Mouse (Mus musculus) skeletal muscle tissue, adult 2 months (tissue): ENCODE results near the gene Tigar.

Source experiments
- DNase-seq: peaks from one replicate; pipeline ENCODE4 v3.0.0-alpha.2; 2012; ENCODE audit warnings: low read depth, low spot score

Tigar gene

DNA sequence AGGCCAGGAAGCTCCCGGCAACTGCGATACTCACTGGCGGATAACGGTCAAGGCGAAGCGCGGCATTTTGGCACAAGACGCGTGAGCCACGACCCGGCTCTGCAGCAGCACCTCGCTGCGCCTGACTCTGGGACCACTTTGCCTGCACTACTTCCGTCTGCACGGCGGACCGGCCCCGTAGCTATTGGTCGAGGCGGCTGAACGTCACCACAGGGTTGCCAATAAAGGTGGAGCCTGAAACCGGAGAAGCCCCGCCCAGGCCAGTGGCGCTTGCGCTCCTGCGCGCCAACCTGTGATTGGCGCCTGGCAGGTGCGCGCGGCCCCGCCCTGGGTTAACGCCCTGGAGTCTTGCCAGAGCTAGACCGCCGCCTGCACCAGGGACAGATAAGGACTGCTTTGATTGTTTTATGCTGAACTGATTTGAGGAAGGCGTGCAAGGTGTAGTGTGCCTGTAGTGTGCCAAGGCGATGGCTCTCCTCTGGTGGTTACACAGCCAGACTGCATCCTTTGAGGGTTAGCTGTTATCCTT is at the start of gene Tigar:
Gene Tigar (minus strand): TSS at position 156 of the 529 bp plus-strand sequence.
- peak; percentile 97 for DNase-seq

DNA sequence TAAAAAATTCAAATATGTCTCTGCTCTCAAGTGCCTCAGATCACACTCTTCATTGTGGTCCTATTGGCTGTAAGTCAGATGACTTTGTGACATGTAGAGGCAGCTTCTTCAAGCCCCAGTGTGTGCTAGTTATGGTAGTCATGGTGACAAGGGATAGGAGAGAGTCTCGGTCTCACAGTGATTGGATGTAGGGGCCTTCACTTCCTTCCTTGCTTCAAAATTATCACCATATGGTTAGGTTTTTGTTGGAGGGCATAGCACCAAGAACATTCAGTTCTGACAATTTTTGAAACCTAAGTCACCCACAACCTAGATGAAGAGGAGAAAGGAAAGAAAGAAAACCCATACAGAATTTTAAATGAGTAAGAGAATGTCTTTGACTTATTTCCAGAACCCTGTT is 48.0 kb upstream of the Tigar start:
- DNase-seq: no peak

DNA sequence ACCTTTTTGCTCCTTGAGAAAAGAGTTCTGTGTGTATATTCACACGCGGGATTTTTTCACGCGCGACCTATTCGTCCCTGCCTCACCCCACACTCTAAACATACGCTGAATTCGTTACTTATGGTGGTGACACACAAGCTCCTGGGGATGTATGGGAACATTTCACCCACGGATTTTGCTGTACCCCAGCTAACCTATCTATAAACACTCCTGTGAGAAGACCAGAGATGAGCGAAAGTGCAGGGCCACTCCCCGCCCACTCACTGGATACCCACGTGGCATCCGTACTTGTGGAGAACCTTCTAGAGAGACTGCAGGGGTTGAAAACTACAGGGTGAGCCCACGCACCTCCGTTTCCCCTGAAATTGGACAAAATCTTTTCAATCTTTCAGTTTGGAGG is 46.1 kb upstream of the Tigar start:
- DNase-seq: no peak

DNA sequence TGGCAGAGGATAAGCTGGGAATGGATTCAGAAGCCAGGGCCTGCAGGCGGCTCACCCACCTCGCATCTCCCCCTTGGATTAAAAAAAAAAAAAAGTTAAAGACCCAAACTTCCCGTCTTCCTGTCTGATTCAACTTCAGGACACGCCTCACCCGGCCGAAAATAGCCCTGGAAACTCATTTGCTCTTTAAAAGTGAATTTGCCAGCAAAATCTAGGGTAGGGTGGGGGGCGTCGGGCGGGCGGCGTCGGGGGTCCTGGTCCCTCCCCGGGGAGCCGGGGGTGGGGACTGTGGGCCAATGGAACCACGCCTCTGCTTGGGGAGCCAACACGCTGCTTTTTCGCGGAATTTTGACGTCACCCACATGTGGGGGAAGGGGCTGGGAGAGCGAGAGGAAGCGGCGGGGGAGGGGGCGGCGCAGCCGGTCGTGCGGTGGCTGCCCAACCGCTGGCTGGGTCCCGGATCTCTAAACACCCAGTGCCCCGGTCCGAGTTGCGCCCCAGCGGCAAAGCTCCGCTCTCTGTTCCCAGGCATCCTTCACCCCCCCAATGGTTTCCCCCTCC is 45.4 kb upstream of the Tigar start:
- DNase-seq: no peak

DNA sequence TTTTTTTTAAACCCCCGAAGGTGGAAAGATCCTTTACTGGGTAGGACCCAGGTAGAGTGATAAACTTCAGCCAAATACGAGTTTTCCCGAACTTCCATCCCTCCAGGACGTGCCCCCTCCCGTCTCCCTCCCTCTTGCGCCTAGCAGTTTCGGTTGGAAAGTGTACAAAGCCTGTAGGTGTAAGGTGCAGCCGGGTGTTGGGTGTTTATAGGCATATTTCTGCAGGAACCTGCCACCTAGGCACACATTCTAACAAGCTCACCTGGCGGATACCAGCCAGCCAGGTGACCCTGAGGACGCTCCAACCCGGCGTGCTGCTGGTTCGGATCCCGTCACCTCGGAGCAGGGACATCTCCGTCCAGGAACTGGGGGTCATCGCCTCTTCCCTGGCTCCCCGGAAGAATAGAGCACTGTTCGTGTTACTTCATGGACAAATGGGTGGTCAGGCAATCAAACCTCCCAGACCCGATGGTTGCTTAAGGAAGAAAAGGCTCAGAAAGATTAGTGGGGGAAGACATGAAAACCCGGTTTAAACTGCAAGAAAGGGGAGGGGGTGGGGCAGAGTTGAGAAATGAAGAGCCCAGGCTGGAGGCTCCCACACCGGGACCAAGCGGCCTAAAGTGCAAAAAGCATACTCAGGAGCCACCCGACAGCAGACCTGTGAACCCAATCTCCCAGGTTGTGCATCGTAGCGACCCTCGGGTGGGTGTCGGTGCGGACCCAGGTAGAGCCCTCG is 44.8 kb upstream of the Tigar start:
- DNase-seq: no peak

DNA sequence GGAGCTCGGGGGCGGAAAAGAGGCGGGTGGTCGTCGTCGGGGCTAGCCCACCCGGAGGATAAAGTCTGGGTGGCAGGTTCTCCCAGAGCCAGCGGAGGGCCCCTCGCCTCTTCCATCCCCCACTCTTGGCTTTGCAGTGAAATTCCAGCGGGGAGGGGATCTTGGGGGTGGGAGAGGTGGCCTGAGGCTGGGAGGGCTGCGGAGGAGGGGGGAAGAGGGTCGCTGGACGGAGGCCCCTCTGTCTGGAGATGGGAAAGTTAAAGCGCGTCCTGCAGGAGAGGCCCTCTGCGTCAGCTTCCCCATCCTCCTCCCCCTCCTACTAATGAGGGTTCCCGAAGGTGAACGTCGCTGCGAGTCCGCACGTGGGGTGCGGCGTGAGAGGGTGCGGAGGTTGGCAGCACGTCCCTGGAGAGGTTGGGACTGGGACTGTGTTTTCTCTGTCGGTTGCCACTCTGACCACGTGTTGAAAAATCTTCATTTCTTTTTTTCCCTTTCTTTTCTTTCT is 44.0 kb upstream of the Tigar start:
- no peak for DNase-seq

DNA sequence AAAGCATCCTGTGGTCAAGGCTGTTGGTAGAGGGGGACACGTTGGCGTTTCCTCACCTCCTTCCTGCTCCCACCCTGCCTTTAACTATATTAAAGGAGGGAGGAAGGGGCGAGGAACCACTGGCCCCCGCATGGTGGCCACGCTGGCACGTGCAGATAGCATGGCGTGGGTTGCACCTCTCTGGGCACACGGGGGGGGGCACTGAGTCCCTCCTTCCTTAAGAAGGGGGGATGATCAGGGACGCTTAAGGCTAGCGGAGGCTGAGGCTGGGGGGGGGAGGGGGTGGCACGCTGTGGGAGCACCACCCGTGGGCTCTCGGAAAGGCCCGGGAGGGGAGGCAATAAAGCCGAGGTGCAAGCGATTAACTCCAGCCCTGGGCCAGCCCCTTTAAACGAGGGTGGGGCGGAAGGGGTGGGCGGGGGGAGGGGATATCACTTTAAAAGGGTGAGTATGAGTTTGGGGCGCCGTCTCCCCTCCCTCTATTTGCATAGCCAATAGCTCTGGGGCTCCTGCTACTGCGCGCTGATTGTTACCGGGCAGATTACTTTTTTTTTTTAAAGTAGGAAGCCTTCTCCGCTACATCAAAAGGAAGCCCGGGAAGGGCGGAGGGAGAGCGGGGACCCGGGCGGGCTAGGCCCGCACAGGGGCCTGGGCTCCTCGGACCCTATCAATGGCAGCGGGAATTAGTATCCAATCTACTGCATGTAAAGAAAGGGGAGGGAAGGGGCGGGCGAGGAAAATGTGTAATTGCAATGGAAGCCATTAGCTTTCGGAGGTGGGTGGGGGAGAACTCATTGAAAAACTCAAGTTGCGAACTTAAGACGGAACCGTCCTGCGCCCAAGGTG is 43.0 kb upstream of the Tigar start, which contains the start of gene Ccnd2:
Gene Ccnd2 (minus strand): TSS at position 88 of the 846 bp plus-strand sequence.
- peak; percentile 52 for DNase-seq

DNA sequence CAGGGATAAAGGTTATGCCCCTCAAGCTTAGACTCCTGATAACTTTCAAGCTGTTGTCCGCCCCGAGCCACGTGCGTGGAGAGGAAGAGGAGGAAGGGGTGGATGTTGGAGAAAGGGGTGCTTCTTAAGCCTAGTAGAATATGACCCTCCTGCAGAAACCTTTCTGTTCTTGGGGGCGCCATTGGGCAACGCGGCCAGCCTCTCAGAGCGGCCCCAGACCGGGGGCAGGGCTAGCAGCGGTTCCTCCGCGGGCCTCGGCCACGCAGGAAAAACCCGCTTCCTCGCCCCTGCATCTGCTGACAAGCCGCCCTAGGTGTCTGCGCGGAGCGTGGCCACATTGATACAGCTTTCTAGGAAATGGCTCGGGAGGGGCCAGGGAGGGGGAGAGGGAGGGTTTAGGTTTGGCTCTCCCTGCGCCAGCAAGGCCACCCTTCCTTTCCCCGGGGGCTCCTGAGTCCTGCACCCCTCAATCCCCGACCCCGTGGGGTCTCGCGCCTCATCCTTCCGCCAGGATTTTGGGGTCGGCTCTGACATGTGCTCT is 42.3 kb upstream of the Tigar start:
- no peak for DNase-seq

DNA sequence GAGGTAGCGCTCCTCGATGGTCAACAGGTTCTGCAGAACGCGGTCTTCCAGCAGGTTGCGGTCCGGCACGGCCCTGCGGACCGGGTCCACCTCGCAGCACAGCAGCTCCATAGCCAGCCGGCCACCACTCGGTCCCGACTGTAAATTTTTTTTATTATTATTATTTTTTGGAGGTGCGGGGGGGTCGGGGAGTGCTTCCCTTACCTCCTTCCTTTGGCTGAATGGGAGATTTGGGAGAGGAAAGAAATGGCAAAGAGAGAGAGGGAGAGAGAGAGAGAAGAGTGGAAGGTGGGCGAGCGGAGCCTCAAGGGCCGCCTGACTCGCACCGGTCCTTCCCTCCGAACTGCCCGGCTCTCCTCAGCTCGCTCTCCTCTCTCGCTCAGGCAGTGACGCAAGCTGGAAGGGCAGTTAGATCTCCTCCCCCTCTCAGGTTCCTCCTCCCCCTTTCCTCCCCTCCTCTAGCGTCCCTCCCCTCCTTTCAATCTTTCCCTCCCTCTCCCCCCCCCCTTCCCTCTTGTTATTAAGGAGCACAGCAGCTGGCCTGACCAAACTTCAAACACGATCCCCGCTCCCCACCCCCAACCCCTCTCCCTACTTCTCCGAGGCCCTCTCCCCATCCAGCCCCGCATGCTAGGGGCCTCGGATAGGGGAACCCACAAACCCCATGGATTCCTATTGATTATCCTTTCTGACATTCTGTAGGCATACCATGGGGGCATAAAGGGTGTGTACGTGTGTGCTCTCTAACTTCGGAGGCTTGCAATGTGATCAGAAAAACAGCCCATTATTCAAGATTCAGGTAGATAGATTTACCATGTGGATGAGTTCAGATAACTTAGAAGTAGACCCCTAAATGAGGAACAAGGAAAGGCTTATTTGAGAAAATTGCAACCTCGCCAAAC is 41.6 kb upstream of the Tigar start:
- DNase-seq: peak; percentile 76

DNA sequence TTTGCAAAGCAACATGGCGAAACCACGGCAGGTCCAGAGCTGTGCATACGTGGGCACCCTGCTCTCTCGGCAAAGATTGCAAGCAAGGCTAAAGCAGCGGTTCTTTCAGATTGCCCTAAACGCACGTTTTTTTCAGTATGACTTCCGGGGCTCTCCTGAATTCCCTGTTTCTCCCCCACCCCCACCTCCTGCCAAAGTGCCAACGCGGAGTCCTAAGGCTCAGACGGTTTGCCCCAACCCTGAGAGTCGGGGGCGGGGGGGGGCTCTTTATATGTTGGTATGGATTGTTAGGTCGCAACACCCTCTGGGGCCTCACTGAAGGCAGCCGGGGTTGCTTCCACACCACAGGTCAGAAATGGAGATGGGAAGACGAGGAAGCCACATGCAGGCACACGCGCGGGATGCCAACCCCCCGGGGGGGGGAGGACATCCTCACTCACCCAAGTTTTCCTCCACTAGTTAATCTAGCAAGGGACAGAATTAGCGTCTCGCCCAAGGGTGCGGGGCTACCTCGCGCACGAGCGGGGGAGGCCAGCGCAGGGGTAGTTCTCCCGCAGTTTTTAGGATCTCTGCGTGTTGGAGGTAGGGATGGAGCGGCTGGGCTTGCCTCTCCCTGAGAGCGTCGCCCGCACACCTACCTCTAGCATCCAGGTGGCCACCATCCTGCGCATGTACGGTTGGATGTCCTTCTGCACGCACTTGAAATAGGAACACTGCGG is 40.7 kb upstream of the Tigar start:
- no peak for DNase-seq

DNA sequence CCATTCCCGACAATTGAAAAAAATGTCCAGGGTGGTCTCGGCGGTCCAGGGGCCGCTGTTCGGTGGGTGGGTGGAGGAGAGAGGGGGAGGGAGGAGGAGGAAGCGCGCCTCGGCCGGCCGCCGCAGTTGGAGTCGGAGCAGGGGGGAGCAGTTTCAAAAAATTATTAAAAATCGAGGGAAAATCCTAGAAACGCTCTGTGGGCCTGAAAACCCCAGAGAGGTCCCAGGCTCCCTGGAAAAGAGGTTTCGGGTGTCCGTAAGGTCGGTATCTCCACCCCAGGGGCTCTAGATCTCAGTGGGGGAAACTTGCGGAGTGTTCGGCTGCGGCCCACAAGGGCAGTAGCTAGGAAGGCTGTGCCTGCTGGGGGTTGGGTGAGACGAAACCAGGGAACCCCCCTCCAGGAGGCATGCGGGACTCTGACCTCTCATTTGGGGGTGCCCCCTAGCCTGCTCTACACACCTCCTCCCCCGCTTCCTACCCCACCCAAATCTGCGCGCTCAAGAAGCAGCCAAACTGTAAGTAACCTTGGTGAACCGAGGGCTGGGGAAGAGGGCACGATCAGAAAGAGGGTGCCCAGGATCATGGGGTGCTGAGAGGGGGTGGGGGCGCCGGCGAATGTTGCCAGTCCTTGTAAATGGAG is 40.1 kb upstream of the Tigar start:
- no peak for DNase-seq

DNA sequence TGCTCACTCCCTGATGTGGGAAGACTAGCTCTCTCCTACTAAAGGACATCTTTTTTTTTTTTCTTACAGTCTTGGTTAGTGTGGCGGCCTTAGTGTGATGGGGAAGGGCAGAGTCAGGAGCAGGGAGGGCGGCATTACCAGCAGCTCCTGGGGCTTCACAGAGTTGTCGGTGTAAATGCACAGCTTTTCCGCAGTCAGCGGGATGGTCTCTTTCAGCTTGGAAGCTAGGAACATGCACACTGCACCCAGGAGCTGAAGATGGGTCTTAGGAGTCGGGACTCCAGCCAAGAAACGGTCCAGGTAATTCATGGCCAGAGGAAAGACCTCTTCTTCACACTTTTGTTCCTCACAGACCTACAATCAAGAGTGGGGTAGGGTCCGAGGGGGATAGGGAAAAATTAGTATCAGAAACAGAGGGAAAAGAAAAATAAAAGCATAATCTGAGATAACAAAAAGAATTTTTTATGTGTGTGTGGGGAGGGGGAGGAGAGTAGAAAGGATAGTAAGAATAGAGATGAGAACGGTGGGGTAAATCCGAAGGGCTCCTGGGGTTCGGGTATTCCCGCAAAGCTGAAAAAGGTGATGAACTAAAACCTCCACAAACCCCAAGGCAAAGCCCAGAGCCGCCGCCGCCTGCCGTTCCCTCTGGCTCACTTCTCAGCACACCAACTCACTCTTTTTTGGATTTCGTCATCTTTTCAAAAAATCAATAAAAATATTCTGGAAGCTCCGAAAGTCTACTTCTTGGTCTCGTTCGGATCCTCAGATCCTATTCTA is 39.4 kb upstream of the Tigar start:
- no peak for DNase-seq

DNA sequence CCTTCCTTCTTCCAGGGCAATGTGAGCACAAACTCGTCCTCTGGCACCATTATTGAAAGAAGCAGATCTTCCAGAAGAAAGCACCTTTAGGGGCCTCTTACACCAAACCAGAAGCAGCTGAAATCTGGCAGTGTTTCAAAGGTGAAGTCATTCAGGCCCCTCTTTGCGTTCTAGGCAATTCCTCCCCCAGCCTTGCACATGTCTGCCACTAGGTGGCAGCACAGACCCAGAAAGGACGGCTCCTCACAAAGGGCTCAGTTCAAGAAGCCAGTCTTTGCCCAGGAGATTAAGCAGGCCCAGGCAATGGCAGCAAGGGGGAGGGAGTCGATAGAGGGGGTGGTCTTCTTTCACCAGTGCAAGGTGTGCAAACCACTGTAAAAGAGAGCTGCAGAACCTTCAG is 38.3 kb upstream of the Tigar start:
- peak; percentile 83 for DNase-seq

DNA sequence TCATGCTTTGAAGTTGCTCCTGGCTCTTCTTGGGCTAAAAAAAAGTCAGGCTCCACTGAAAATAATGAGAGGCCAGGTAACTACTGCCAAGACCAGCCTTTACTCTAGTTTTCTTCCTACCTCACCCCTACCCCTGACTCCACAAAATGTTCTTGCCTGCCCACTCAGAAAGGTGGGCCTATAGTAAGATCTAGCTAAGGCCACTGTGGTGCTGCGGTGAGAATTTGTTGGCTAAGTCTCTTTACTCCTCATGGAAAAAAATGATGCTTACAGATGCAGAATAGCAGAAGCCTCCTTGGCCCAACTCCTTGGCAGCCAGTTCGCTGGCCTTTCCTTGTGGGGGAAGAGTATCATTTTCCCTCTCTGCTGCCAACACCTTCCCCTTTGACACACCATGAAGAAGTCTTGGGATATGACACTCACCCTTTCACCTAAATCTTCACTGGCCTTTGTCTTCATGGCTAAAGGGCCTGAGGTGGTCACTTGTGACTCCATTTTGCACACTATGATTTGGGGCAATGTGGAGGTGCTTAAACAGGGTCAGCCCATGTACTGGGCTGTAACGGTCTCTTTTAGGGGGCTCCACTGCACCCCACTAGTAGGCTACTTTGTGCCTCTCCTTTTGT is 37.1 kb upstream of the Tigar start:
- DNase-seq: no peak

DNA sequence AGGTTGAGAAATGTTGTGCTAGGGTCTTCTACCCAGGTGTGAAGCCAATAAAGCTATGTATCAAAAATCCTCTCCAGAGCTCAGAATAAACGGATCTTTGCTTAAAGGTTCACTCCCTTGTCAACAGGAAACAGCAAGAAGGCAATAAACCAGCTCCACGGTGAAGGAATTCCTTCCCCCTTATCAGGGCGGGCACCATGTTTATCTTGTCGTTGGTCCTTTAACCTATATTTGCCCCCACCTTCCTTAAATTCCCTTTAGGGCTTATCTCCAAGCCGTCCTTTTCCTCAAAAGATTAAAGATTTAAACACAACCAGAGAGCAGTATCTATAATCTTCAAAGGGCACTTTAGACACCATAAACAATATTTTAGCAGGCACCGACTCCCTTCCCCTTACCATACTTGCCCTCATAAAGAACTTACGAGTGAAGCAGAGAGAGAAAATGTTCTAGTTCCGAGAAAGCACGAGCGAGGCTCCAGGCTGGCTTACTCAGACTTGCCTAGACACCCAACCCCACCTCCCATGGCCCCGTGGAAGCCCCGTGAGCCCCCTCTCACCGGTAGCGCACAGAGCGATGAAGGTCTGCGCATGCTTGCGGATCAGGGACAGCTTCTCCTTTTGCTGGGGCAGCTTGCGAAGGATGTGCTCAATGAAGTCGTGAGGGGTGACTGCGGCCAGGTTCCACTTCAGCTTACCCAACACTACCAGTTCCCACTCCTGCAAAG is 36.3 kb upstream of the Tigar start:
- no peak for DNase-seq

DNA sequence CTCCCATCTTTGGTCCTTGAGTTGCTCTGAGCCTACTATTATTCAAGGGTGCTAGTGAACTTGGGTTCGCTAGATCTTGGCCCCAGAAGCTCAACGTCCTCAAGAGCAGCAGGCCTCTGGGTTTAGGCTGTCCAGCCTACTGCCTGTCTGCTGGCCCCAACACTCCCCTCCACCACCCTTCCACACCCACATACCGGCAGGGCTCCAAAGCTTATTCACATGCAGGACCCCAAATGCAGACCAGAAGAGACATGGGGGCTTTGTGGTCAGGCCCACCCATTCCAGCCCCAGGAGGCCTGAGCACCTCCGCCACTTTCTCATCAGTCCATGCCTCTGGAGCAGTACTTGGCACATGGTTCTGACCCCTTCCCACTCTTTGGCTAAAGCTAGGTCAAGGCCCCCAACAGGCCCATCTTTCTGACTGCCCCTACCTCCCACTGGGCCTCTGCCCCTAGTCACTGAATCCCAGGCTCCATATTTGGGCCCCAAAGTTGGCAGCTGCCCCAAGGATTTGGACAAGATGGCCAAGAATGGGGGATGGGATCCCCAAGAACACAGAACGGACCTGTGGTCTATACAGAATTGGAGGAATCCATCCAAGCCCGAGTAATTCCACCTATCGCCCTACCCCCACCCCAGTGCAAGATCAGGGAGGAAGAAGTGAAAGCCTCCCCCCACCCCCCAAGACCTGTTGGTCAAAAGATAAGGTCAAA is 34.4 kb upstream of the Tigar start:
- no peak for DNase-seq

DNA sequence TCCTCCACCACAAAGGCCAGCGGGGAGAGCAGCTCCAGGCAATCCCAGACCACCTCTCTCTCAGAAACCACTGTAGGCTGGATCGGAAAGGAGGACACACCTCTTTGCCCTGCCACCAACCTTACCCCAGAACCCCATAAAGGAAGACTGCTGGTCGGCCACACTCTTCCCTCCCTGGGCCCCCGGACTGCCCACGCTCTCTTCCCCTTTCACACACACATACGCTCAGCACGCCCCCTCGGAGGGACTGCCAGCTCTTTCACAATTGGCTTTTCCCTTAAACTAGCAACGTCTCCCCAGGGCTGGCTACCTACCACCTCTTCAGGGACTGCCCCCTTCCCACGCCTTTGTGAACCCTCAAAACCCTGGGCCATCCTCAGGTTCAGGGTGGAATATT is 33.8 kb upstream of the Tigar start:
- no peak for DNase-seq
